Mouse (Mus musculus) ES-E14 (cell line): ENCODE results near the gene Lor.

Source experiments
- CHD2 ChIP-seq: IDR thresholded peaks from 2 replicates; pipeline ENCODE4 v1.6.1; 2014; ENCODE audit warnings: mild to moderate bottlenecking, low read depth, low read length, inconsistent platforms
- HCFC1 ChIP-seq: IDR thresholded peaks from 2 replicates; pipeline ENCODE4 v1.6.1; 2012; ENCODE audit warnings: low read length, inconsistent platforms, borderline replicate concordance; ENCODE audit not compliant: insufficient read depth
- MAFK ChIP-seq: IDR thresholded peaks from 2 replicates; pipeline ENCODE4 v1.6.1; 2014; ENCODE audit warnings: mild to moderate bottlenecking, low read depth, low read length, inconsistent platforms; ENCODE audit not compliant: insufficient read depth
- ZC3H11A ChIP-seq: IDR thresholded peaks from 2 replicates; pipeline ENCODE4 v1.6.1; 2012; ENCODE audit warnings: low read depth, mild to moderate bottlenecking, inconsistent platforms, low read length, borderline replicate concordance
- ZNF384 ChIP-seq: IDR thresholded peaks from 2 replicates; pipeline ENCODE4 v1.6.1; 2012; ENCODE audit warnings: low read depth, low read length, inconsistent platforms

DNA sequence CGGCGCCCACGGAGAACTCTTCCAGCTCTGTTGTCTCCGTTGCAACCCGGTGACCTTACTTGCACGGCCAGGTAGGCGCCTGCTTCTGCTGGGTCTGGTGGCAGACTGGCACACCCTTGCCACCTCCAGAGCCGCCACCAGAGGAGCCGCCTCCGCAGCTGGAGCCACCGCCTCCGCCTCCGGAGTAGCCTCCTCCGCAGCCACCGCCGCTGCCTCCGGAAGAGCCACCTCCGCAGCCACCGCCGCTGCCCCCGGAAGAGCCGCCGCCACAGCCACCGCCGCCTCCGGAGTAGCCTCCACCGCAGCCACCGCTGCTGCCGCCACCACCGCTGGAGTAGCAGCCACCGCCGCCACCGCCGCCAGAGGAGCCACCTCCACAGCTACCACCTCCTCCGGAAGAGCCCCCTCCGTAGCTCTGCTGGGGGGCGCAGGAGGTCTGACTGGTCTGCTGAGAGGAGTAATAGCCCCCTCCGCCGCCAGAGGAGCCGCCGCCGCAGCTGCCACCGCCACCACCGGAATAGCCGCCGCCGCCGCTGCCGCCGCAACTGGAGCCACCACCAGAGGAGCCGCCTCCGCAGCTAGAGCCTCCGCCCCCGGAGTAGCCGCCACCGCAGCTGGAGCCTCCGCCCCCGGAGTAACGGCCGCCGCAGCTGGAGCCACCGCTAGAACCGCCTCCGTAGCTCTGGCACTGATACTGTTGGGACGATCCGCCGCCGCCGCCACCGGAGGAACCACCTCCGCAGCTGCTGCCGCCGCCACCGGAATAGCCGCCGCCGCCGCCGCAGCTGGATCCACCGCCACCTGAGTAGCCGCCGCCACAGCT lies 2.3 kb downstream of the Lor start:
- TF ChIP-seq MAFK (no peak), ZNF384 (no peak), CHD2 (no peak), ZC3H11A (no peak), HCFC1 (no peak)
